Mouse (Mus musculus) right cerebral cortex, postnatal 10 days (tissue): Measurements from ENCODE around the gene Syp.

ENCODE experiments used
- DNase-seq, 2 experiments: peaks; one replicate each; pipeline ENCODE4 v3.0.0; 2021; ENCODE audit warnings: low spot score in 2 of 2

Syp gene

GRCm38 (mm10) chrX:7638401-7639091 is at the start of gene Syp:
Gene Syp, plus strand, starts transcription at chrX:7638471.
- DNase-seq: peak; percentile 91

GRCm38 (mm10) chrX:7595371-7595770 is 42.9 kb upstream of the Syp start:
- DNase-seq: peak in 1 of 2 experiments; percentile 47

- no peak for DNase-seq
Observed at GRCm38 (mm10) chrX:7604004-7604403, 34.3 kb upstream of the Syp start.

GRCm38 (mm10) chrX:7604879-7605574 is 33.2 kb upstream of the Syp start, which contains the start of gene Ccdc22:
Gene Ccdc22, minus strand, starts transcription at chrX:7605517.
- peak; percentile 89 to 92 for DNase-seq

GRCm38 (mm10) chrX:7605575-7605941 is 32.7 kb upstream of the Syp start:
- DNase-seq: no peak

GRCm38 (mm10) chrX:7606783-7607182 is 31.5 kb upstream of the Syp start, which contains the start of gene Cacna1f:
Gene Cacna1f, plus strand, starts transcription at chrX:7607083.
- DNase-seq: no peak

- peak; percentile 37 to 43 for DNase-seq
Observed at GRCm38 (mm10) chrX:7610035-7610434, 28.2 kb upstream of the Syp start.

- DNase-seq: peak; percentile 36 to 47
Observed at GRCm38 (mm10) chrX:7610536-7611258, 27.6 kb upstream of the Syp start.

- no peak for DNase-seq
Observed at GRCm38 (mm10) chrX:7617889-7618551, 20.3 kb upstream of the Syp start.

- no peak for DNase-seq
Observed at GRCm38 (mm10) chrX:7632560-7632959, 5.7 kb upstream of the Syp start.

- DNase-seq: peak; percentile 45 to 72
Observed at GRCm38 (mm10) chrX:7635101-7635500, 3.2 kb upstream of the Syp start.

- peak in 1 of 2 experiments; percentile 49 for DNase-seq
Observed at GRCm38 (mm10) chrX:7639536-7640325, 1.5 kb downstream of the Syp start.

- DNase-seq: no peak
Observed at GRCm38 (mm10) chrX:7640785-7641184, 2.5 kb downstream of the Syp start.

GRCm38 (mm10) chrX:7645349-7645748 is 7.1 kb downstream of the Syp start:
- DNase-seq: peak; percentile 82

GRCm38 (mm10) chrX:7648671-7649304 is 10.5 kb downstream of the Syp start:
- peak; percentile 79 to 83 for DNase-seq

- no peak for DNase-seq
Observed at GRCm38 (mm10) chrX:7657221-7657639, 19.0 kb downstream of the Syp start, which contains the start of gene Prickle3. Gene Prickle3, plus strand, starts transcription at chrX:7657260.

GRCm38 (mm10) chrX:7658031-7658784 is 19.9 kb downstream of the Syp start:
- peak in 1 of 2 experiments; percentile 19 for DNase-seq

- peak in 1 of 2 experiments; percentile 7 for DNase-seq
Observed at GRCm38 (mm10) chrX:7658785-7659589, 20.7 kb downstream of the Syp start.

- DNase-seq: no peak
Observed at GRCm38 (mm10) chrX:7661086-7661485, 22.8 kb downstream of the Syp start.
